Mouse (Mus musculus): ENCODE measurements around the gene Pmepa1. TPM values are rescaled to one million over a fixed set of nuclear protein-coding genes. Genes with fewer than 3 reads are reported as not detected.

Gene Pmepa1
- 16.7 and 19.0 TPM in 2 replicates for polyA plus RNA-seq (2012; rRNA removed)

DNA sequence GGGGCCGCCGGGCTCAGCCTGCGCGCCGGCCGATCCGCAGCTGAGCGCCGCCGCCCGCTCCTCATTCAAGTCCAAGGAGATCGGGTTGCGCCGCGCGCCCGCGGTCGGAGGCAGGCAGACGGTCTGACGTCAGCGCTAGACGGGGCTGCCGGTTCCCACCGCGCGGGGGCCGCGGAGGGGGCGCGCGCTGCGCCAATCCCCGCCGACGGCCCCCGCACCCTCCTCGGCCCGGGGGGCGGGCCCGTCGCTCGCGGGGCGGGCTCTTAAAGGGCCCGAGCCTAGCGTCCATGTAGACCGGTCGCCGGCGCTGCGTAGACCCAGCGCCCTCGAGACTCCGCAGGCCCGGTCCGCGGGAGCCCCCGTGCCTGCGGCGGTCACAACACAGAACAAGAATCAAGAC, at the start of gene Pmepa1:
Gene Pmepa1 (minus strand): TSS at position 125 of the 400 bp plus-strand sequence.

DNA sequence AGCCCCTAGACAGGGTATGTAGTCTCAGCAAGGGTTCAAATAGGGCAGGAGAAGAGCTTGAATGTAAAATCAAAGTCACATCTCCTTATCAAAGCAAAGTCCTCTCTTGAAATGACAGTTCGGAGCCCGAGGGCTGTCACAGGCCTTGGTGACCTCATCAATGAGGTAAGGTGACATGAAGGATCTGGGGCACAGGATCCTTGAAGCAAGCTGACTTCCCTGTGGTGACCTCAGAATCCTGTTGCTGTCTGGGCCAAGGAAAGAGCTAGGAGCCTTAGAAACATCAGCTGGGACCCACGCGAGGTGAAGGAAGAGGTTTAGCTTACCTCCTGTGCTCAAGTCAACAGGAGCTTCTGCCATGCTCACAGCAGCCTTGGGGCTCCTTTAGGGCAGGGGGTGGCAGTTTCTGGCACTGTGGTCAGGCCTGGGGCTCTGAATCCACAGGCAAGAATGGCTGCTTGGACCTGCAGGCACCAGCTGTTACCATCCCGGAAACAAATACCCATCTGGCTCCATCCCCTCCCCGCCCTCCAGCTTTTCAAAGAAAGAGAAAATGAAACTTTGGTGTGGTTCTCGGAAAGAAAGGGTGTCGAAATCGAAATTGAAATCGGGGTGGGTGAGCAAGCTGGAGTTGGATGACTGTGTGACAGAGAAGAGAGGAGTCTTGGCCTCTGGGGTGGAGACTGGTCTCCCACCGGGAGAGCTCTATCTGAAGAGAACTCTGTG, 57.8 kb downstream of the Pmepa1 start, which contains the start of gene Zbp1:
Gene Zbp1 (minus strand): TSS at position 508 of the 726 bp plus-strand sequence.

Other genes with a start within 250 kb of the Pmepa1 start
- not detected in 2 replicates for gene Ctcfl, start 157.0 kb downstream of the Pmepa1 start, polyA plus RNA-seq (2012; rRNA removed)
- gene Pck1, start 123.5 kb downstream of the Pmepa1 start, polyA plus RNA-seq (2012; rRNA removed), result 0.04 and 0.05 TPM in 2 replicates
- gene Zbp1, start 57.6 kb downstream of the Pmepa1 start, polyA plus RNA-seq (2012; rRNA removed), result 0.20 and 0.78 TPM in 2 replicates
- not detected in 2 replicates for gene 1700021F07Rik, start 246.1 kb upstream of the Pmepa1 start, polyA plus RNA-seq (2012; rRNA removed)